Mouse (Mus musculus): ENCODE results near the gene BC100530. TPM values are rescaled to one million over a fixed set of nuclear protein-coding genes. Genes with fewer than 3 reads are reported as not detected.
"Not testable (repeated sequence)": the region's sequence is repeated elsewhere in the genome, so short reads cannot be mapped to it uniquely, and the experiment has no call there.

The BC100530 gene
- polyA plus RNA-seq (2015; fragmentation: Nextera tagmentation; extraction: Ambion mirVana) = 0.81 and 1.3 TPM in 2 replicates

DNA sequence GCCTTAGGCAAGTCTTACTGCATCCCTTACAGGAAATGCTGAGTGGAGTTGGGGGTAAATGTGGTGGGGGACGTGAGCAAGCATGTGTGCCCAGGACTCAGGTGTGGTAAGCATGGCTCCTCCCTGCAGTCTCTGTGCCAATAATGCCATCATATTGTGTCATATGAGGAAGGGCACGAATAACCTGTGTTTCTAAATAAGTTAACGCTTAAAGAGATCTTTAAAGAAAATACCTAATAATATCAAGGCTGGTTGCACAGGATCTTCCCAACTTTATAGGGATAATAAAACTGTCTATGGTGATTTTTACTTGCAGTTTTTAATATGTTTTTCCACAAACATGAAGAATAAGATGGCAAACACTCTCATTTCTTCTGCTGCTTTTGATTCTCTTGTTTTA, at the start of gene BC100530:
BC100530 (minus strand) TSS at position 101 of the 400 bp plus-strand sequence.
- not testable (repeated sequence) for H3K4me2 ChIP-seq (ENCODE audit: low read length); ATAC-seq; H3K36me3 ChIP-seq (ENCODE audit: control insufficient read depth, insufficient read depth, low read length); H3K4me3 ChIP-seq (ENCODE audit: low read length); H3K27me3 ChIP-seq (replicated peaks; ENCODE audit: control insufficient read depth, insufficient read depth, low read length); H3K4me1 ChIP-seq (ENCODE audit: control insufficient read depth, insufficient read depth, low read depth, low read length); H3K9ac ChIP-seq (ENCODE audit: low read depth, low read length); H3K27ac ChIP-seq (ENCODE audit: low read depth, low read length); H3K9me3 ChIP-seq (ENCODE audit: control insufficient read depth, low read length)
- WGBS = 87% methylated on average over 3 of the region's 3 CpGs

- H3K4me1 ChIP-seq (ENCODE audit: control insufficient read depth, insufficient read depth, low read depth, low read length) = no peaks in the 10 kb centered on the region
- no peak within 1 kb of the TSS for H3K4me2 ChIP-seq (ENCODE audit: low read length)
- H3K9me3 ChIP-seq (ENCODE audit: control insufficient read depth, low read length) = no peaks in the 10 kb centered on the region
- no peak within 1 kb of the TSS for H3K9ac ChIP-seq (ENCODE audit: low read depth, low read length)
- no peaks in the 10 kb centered on the region for H3K36me3 ChIP-seq (ENCODE audit: control insufficient read depth, insufficient read depth, low read length)
- no peaks in the 10 kb centered on the region for H3K27me3 ChIP-seq (replicated peaks; ENCODE audit: control insufficient read depth, insufficient read depth, low read length)
- ATAC-seq = no peak
- H3K27ac ChIP-seq (ENCODE audit: low read depth, low read length) = no peak within 1 kb of the TSS
- H3K4me3 ChIP-seq (ENCODE audit: low read length) = no peak within 1 kb of the TSS
Observed at GRCm38 (mm10) chr16:36408357-36408756, 40.8 kb upstream of the BC100530 start, which contains the start of gene Stfa2. Stfa2 (minus strand) TSS chr16:36408457.

- H3K4me3 ChIP-seq (ENCODE audit: low read length) = no peak overlapping the region
- H3K27me3 ChIP-seq (replicated peaks; ENCODE audit: control insufficient read depth, insufficient read depth, low read length) = no peaks in the 10 kb centered on the region
- no peaks in the 10 kb centered on the region for H3K9me3 ChIP-seq (ENCODE audit: control insufficient read depth, low read length)
- H3K4me2 ChIP-seq (ENCODE audit: low read length) = no peak overlapping the region
- WGBS = 29% methylated on average over 4 of the region's 4 CpGs
- no peak for ATAC-seq
- H3K9ac ChIP-seq (ENCODE audit: low read depth, low read length) = no peak overlapping the region
- H3K36me3 ChIP-seq (ENCODE audit: control insufficient read depth, insufficient read depth, low read length) = no peaks in the 10 kb centered on the region
- H3K27ac ChIP-seq (ENCODE audit: low read depth, low read length) = no peak overlapping the region
- H3K4me1 ChIP-seq (ENCODE audit: control insufficient read depth, insufficient read depth, low read depth, low read length) = no peaks in the 10 kb centered on the region
Observed at GRCm38 (mm10) chr16:36389060-36389459, 21.5 kb upstream of the BC100530 start.

DNA sequence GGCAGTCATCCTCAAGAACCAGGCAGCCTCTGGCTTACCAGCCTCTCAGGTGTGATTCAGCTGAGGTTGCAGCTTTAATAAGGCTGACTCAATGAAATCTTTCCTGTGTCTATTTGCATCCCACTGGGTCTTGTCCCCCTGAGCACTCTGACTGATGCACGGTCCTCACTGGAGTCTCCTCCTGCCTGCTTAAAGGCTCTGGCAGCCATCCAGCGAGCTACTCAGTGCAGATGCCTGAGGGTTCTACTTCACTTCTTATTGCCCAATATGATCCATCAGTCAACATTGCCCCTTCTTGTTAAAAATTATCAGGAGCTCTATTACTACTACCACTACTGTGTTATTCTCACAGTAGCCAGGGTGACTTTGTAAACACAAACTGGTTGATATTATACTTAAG, 30.4 kb downstream of the BC100530 start:
- Histone ChIP-seq H3K4me2 (ENCODE audit: low read length) (no peak overlapping the region), H3K4me3 (ENCODE audit: low read length) (no peak overlapping the region), H3K27ac (ENCODE audit: low read depth, low read length) (no peak overlapping the region), H3K27me3 (replicated peaks; ENCODE audit: control insufficient read depth, insufficient read depth, low read length) (no peaks in the 10 kb centered on the region), H3K4me1 (ENCODE audit: control insufficient read depth, insufficient read depth, low read depth, low read length) (no peaks in the 10 kb centered on the region), H3K36me3 (ENCODE audit: control insufficient read depth, insufficient read depth, low read length) (no peaks in the 10 kb centered on the region), H3K9me3 (ENCODE audit: control insufficient read depth, low read length) (no peaks in the 10 kb centered on the region), H3K9ac (ENCODE audit: low read depth, low read length) (no peak overlapping the region)
- no peak for ATAC-seq
- whole genome bisulfite sequencing = 59% methylated on average over 2 of the region's 2 CpGs

DNA sequence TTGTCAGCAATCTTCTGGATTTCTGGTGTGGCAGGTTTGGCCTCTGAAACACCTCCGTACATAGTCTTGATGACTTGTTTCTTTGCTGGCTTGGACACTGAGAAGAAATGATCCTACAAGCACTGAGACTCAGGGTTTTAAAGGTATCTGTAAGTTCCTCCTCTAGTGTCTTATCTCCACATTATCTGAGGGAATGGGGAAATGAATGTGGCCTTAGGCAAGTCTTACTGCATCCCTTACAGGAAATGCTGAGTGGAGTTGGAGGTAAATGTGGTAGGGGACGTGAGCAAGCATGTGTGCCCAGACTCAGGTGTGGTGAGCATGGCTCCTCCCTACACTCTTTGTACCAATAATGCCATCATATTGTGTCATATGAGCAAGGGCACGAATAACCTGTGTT, 33.3 kb downstream of the BC100530 start, which contains the start of gene BC117090:
BC117090 (minus strand) TSS at position 101 of the 400 bp plus-strand sequence.
- Histone ChIP-seq H3K4me1 (ENCODE audit: control insufficient read depth, insufficient read depth, low read depth, low read length) (no peaks in the 10 kb centered on the region), H3K4me3 (ENCODE audit: low read length) (no peak within 1 kb of the TSS), H3K4me2 (ENCODE audit: low read length) (no peak within 1 kb of the TSS), H3K27ac (ENCODE audit: low read depth, low read length) (no peak within 1 kb of the TSS), H3K9me3 (ENCODE audit: control insufficient read depth, low read length) (no peaks in the 10 kb centered on the region), H3K27me3 (replicated peaks; ENCODE audit: control insufficient read depth, insufficient read depth, low read length) (no peaks in the 10 kb centered on the region), H3K9ac (ENCODE audit: low read depth, low read length) (no peak within 1 kb of the TSS), H3K36me3 (ENCODE audit: control insufficient read depth, insufficient read depth, low read length) (no peaks in the 10 kb centered on the region)
- WGBS = 83% methylated on average over 3 of the region's 3 CpGs
- no peak for ATAC-seq

- no peak overlapping the region for H3K4me2 ChIP-seq (ENCODE audit: low read length)
- no peak overlapping the region for H3K27ac ChIP-seq (ENCODE audit: low read depth, low read length)
- no peaks in the 10 kb centered on the region for H3K4me1 ChIP-seq (ENCODE audit: control insufficient read depth, insufficient read depth, low read depth, low read length)
- H3K9me3 ChIP-seq (ENCODE audit: control insufficient read depth, low read length) = no peaks in the 10 kb centered on the region
- no peaks in the 10 kb centered on the region for H3K36me3 ChIP-seq (ENCODE audit: control insufficient read depth, insufficient read depth, low read length)
- H3K4me3 ChIP-seq (ENCODE audit: low read length) = no peak overlapping the region
- ATAC-seq = no peak
- no peak overlapping the region for H3K9ac ChIP-seq (ENCODE audit: low read depth, low read length)
- no peaks in the 10 kb centered on the region for H3K27me3 ChIP-seq (replicated peaks; ENCODE audit: control insufficient read depth, insufficient read depth, low read length)
Observed at GRCm38 (mm10) chr16:36319286-36319685, 48.3 kb downstream of the BC100530 start.

DNA sequence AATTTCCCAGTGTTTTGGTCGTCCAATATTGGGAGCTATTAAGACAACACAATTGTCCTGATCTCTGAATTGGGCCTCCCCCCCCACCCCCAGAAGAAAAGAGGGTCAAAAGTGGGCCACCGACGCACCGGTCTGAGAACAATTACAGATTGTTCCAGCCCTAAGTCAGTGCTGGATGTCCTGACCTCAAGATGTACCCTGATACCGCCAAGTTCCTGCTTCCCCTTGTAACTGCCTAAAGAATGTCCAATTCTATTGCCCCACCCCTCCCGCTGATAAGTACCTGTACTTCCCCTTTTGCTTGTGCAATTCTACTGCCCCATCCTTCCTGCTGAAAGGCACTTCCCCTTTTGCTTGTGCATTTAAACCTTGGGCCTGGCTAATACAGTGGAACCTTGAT, 51.4 kb downstream of the BC100530 start:
- 76% methylated on average over 6 of the region's 6 CpGs for WGBS
- not testable (repeated sequence) for H3K27ac ChIP-seq (ENCODE audit: low read depth, low read length); H3K4me2 ChIP-seq (ENCODE audit: low read length); ATAC-seq; H3K9me3 ChIP-seq (ENCODE audit: control insufficient read depth, low read length); H3K27me3 ChIP-seq (replicated peaks; ENCODE audit: control insufficient read depth, insufficient read depth, low read length); H3K9ac ChIP-seq (ENCODE audit: low read depth, low read length); H3K36me3 ChIP-seq (ENCODE audit: control insufficient read depth, insufficient read depth, low read length); H3K4me1 ChIP-seq (ENCODE audit: control insufficient read depth, insufficient read depth, low read depth, low read length); H3K4me3 ChIP-seq (ENCODE audit: low read length)

Other genes with a start within 250 kb of the BC100530 start
- gene Csta1, start 236.5 kb downstream of the BC100530 start, polyA plus RNA-seq (2015; fragmentation: Nextera tagmentation; extraction: Ambion mirVana) = not detected in 2 replicates
- not detected in 2 replicates for gene Stfa2l1, start 210.9 kb downstream of the BC100530 start, polyA plus RNA-seq (2015; fragmentation: Nextera tagmentation; extraction: Ambion mirVana)
- 0.98 TPM in 1 of 2 replicates, not detected in the other for gene Gm5483, start 183.5 kb downstream of the BC100530 start, polyA plus RNA-seq (2015; fragmentation: Nextera tagmentation; extraction: Ambion mirVana)
- gene Gm5416, start 157.3 kb downstream of the BC100530 start, polyA plus RNA-seq (2015; fragmentation: Nextera tagmentation; extraction: Ambion mirVana) = not detected in 2 replicates
- 0.56 TPM in 1 of 2 replicates, not detected in the other for gene 2010005H15Rik, start 146.3 kb downstream of the BC100530 start, polyA plus RNA-seq (2015; fragmentation: Nextera tagmentation; extraction: Ambion mirVana)
- 1.2 and 1.3 TPM in 2 replicates for gene Stfa1, start 90.8 kb downstream of the BC100530 start, polyA plus RNA-seq (2015; fragmentation: Nextera tagmentation; extraction: Ambion mirVana)
- not detected in 2 replicates for gene BC117090, start 33.4 kb downstream of the BC100530 start, polyA plus RNA-seq (2015; fragmentation: Nextera tagmentation; extraction: Ambion mirVana)
- 0.39 and 0.63 TPM in 2 replicates for gene Stfa2, start 40.7 kb upstream of the BC100530 start, polyA plus RNA-seq (2015; fragmentation: Nextera tagmentation; extraction: Ambion mirVana)
- 0.59 TPM in 1 of 2 replicates, not detected in the other for gene Stfa3, start 87.6 kb upstream of the BC100530 start, polyA plus RNA-seq (2015; fragmentation: Nextera tagmentation; extraction: Ambion mirVana)
- 0.09 and 0.20 TPM in 2 replicates for gene Casr, start 194.4 kb upstream of the BC100530 start, polyA plus RNA-seq (2015; fragmentation: Nextera tagmentation; extraction: Ambion mirVana)

Measured in hindbrain, embryonic 16.5 days (tissue).